Mouse (Mus musculus): ENCODE measurements at regions not wholly inside any gene's neighbourhood (a gene's known extent, or its start where the extent isn't known, plus 50 kb on each side); places are given as distances from the start of the nearest gene placed in this dataset.
"Not testable (repeated sequence)": the region's sequence is repeated elsewhere in the genome, so short reads cannot be mapped to it uniquely, and the experiment has no call there.

DNA sequence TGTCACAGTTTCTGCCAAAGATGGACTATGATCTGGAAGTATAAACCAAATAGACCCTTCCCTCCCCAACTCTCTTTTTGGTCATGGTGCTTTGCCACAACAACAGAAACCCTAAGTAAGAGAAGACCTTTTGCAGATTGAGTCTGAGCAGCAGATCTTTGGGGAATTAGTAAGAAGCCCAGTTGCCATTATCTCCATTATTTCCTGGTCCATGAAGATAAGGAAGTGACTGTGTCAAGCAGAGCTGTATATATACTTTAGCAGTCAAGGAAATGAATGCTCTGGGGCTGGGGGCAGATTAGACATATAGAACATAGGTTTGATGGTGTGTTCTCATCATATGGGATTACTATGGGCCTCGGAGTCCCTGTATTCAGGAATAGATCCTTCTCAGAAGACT is 117.8 kb upstream of the C9orf72 start:
- no peak for DNase-seq (ENCODE audit: low spot score)

- DNase-seq (ENCODE audit: low spot score), result no peak
Observed at GRCm38 (mm10) chr4:35331161-35331560, 105.2 kb upstream of the C9orf72 start.

DNA sequence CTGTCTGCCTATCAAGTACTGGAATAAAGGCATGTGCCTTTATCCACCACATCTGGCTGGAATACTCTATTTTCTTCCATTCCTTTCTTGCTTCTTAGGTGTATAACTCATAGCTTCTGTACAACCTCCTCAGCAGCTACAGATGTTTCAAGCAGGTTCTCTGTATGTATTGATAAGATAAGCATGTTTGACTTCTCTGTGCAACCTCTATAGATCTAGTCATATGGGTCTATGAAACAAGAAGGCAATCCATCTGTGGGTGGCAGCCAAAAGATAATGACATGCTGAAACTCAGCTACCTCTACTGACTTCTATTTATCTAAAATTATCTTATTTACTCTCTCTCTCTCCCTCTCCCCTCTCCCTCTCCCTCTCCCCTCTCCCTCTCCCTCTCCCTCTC is 99.3 kb upstream of the C9orf72 start:
- no peak for DNase-seq (ENCODE audit: low spot score)

GRCm38 (mm10) chr4:35322432-35323173 is 96.6 kb upstream of the C9orf72 start:
- DNase-seq (ENCODE audit: low spot score), result no peak

- DNase-seq (ENCODE audit: low spot score), result peak; percentile 66
Observed at GRCm38 (mm10) chr4:35310396-35310977, 84.5 kb upstream of the C9orf72 start.

DNA sequence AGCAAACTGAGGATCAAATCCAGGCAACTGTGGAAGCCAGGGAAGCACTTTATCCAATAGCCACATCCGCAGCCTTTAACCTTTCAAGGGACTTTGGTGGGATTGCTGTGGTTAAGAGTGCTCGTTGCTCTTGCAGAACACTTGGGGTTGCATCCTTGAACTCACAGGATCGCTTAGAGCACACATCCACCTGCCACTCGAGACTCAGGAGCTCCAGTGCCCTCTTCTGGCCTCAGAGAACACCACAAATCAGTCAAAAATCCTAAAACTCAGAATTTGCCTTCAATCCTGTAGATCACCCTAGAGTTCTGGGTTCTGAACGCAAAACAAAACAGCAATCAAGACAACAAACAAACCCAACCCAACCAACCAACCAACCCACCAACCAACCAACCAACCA is 82.2 kb upstream of the C9orf72 start:
- no peak for DNase-seq (ENCODE audit: low spot score)

DNA sequence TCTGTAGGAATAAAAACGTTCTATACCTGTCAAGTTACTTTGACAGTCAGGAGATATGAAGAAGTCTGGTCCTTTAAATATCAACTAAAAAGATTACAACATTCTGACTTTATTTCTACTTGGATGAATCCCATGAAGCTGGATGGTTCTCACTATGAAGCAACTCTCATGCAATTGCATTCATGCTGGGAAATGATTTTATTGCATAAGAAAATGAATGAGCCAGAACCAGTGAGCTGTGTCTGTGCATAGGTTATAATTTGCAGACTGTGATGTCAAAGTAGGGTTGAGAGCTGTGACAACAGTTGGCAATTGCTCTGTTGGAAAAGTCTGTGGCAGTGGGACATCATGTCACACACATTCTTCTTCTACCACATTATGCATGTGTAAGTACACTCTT is 79.2 kb upstream of the C9orf72 start:
- DNase-seq (ENCODE audit: low spot score), result no peak

- no peak for DNase-seq (ENCODE audit: low spot score)
Observed at GRCm38 (mm10) chr4:35300848-35301247, 74.9 kb upstream of the C9orf72 start.

- DNase-seq (ENCODE audit: low spot score), result not testable (repeated sequence)
Observed at GRCm38 (mm10) chr4:35300374-35300773, 74.4 kb upstream of the C9orf72 start.

DNA sequence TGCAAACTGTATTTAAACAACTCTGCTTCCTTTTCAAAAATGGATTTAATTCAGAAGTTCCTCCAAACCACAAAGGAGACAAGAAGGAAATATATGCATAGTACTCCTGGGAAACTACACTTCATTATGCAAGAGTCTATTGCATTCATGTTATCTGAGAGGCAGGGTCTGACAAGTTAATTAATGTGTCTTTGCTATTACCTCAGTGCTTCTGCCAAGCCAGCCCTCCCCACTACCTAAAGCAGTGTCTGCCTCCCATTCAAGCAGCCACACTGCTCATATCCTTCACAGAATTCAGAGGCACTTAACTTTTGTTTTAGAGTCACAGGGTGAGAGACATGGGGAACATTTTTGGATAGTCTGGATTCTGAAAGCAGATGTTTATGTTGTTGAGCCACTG is 58.6 kb upstream of the C9orf72 start:
- no peak for DNase-seq (ENCODE audit: low spot score)
